Mouse (Mus musculus) splenic B cell, adult 2 months (primary cell): ENCODE results near the gene Ptgfrn.

Source experiments
- DNase-seq: peaks from one replicate; pipeline ENCODE4 v3.0.0-alpha.2; 2011; ENCODE audit warnings: low read depth, low spot score
- H3K27me3 ChIP-seq: 2 replicates; pipeline ENCODE4 v1.6.1; 2012; ENCODE audit warnings: mild to moderate bottlenecking, low read length, moderate library complexity, mixed read lengths; ENCODE audit not compliant: control insufficient read depth, poor library complexity, insufficient read depth, severe bottlenecking
- H3K36me3 ChIP-seq: 2 replicates; pipeline ENCODE4 v1.6.1; 2012; ENCODE audit warnings: mild to moderate bottlenecking, low read length, moderate library complexity, mixed read lengths; ENCODE audit not compliant: control insufficient read depth, poor library complexity, insufficient read depth, severe bottlenecking

Ptgfrn gene

GRCm38 (mm10) chr3:101077710-101078100 lies 32.4 kb downstream of the Ptgfrn start:
- Histone ChIP-seq H3K36me3 (no peaks in the 10 kb centered on the region), H3K27me3 (no peaks in the 10 kb centered on the region)
- DNase-seq: no peak

- no peaks in the 10 kb centered on the region for H3K27me3 ChIP-seq
- no peaks in the 10 kb centered on the region for H3K36me3 ChIP-seq
- no peak for DNase-seq
Observed at GRCm38 (mm10) chr3:101076966-101077709, 32.9 kb downstream of the Ptgfrn start.

- DNase-seq: no peak
- no peaks in the 10 kb centered on the region for H3K27me3 ChIP-seq
- no peaks in the 10 kb centered on the region for H3K36me3 ChIP-seq
Observed at GRCm38 (mm10) chr3:101075866-101076265, 34.2 kb downstream of the Ptgfrn start.

GRCm38 (mm10) chr3:101073384-101073783 lies 36.7 kb downstream of the Ptgfrn start:
- no peak for DNase-seq
- Histone ChIP-seq H3K27me3 (no peaks in the 10 kb centered on the region), H3K36me3 (no peaks in the 10 kb centered on the region)

DNA sequence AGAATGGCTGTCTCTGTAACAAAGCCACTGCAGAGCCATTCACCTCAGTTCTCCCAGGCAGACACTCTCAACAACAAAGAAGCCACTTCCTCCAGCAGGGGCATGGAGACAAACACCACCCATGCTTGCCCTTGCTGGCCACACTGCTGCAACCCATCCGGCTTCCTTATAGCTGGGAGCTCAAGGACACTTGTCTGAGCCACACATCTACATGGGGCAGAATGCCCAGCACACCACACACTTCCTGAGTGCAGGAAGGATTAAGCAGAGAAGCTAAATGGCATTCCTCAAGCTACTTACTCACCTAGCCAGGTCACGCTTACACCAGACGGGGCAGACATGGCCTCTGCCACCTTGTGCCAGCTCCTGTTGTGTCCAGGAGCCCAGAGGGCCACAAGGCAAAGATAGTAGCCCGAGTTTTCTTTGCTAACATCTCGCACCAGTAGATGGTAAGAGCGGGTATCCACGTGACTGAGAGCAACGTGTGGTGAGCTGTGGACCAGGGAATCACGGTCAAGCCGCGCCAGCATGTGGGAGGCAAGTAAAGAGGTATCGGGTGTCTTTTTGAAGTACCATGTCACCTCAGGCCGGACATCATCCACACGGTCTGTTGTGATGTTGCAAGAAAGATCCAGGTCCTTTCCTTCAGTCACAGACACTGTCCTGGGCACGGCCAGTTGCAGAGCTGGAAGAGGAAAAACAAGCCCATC lies 37.4 kb downstream of the Ptgfrn start:
- no peaks in the 10 kb centered on the region for H3K36me3 ChIP-seq
- H3K27me3 ChIP-seq: no peaks in the 10 kb centered on the region
- no peak for DNase-seq

DNA sequence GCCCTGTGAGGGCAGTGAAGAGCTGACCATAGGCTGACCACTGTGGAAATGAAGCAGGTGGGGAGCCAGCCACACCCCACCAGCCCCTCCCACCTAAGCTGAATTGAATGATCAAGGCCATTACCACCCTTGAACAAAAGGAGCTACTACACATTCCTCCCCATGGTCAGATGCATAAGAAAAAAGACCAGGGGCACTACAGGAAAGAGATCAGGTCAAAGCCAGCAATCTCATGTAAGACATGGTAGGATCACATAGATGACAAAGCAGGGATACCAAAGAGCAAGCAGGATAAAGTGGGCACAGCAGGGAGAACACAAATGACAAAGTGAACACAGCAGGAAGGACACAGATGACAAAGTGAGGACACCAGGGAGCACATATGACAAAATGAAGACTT lies 38.5 kb downstream of the Ptgfrn start:
- no peak for DNase-seq
- Histone ChIP-seq H3K27me3 (no peaks in the 10 kb centered on the region), H3K36me3 (no peaks in the 10 kb centered on the region)

DNA sequence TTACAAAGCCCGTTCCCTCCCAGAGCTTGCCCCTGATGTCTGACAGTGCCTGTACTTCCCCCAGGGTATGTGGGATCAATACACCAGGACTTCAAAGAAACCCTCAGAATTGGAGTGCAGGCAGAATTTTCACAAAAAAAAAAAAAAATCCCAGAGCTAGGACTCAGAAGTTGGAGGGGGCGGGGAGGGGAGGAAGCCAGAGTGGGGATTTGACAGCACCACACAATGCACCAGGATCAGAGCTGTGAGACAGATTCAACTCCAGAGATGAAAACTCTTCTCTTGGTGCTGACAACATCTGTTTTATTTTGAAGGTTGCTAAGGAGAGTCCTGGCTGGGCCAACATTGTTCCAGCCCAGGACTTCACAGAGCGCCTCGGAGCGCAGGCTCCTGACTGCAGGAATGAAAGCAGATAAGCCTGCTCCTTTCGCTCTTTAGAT lies 39.3 kb downstream of the Ptgfrn start:
- H3K27me3 ChIP-seq: no peaks in the 10 kb centered on the region
- DNase-seq: no peak
- no peaks in the 10 kb centered on the region for H3K36me3 ChIP-seq

DNA sequence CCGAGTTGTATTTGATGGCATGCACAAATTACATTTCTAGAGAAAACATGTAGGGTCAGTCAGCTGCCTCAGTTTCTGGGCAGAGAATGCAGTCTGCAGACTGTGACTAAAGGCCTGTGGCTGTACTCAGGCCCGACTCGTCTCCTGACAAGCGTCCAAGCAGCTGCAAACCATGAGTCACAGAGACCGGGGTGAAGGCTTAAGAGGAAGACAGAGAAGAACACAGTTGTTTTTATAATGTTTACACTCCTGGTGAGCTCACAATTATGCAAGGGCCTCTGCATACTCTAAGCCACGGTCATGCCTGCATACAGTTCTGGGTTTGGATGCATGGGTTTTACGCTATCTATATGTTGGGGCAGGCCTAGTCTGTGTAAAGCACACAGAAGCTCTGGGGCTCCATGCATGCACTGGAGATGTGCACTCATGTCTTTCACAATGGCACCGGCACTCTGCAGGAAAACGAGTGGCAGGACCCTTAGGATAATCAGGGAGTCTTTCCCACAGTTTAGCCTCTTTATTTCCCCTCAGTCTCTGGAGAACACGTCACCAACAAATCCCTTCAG lies 39.8 kb downstream of the Ptgfrn start:
- H3K36me3 ChIP-seq: no peaks in the 10 kb centered on the region
- DNase-seq: no peak
- H3K27me3 ChIP-seq: no peaks in the 10 kb centered on the region

DNA sequence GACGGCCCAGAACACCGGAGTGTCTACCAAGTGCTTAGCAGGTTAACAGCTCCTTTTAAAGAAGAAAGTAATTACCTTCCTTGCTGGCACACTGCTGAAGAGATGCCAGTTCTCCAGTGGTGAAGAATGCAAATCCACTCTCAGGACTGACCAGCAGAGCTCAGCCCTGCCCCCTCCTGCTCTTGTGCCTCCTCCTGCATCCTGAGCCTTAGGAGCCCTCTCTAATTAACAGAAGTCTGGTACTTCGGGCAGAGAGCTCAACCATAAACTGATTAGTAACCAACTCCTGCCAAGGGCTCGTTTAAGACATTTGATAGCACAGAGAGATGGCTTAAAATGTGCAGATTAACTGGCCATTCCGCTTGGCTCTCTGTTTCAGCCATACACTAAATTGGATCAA lies 41.4 kb downstream of the Ptgfrn start:
- Histone ChIP-seq H3K36me3 (no peaks in the 10 kb centered on the region), H3K27me3 (no peaks in the 10 kb centered on the region)
- no peak for DNase-seq

DNA sequence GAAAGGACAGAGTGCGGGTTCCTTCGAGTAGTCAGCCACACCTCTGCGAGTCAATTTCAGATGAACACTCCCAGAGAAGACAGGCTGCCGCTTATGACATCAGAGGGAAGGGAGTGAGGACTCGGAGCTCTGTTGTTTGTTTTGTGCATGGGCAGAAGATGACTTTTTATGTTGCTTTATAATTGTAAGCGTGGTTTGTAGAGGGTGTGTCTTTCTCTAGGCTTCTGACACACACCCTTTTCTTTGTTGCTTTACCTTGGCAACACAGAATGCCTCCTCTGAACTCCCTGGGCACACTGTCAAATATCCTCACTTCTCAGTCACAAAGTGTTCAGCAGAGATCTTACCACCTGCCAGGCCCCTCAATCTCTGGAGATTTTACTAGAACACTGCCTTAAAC lies 43.9 kb downstream of the Ptgfrn start:
- no peak for DNase-seq
- Histone ChIP-seq H3K27me3 (no peaks in the 10 kb centered on the region), H3K36me3 (no peaks in the 10 kb centered on the region)

DNA sequence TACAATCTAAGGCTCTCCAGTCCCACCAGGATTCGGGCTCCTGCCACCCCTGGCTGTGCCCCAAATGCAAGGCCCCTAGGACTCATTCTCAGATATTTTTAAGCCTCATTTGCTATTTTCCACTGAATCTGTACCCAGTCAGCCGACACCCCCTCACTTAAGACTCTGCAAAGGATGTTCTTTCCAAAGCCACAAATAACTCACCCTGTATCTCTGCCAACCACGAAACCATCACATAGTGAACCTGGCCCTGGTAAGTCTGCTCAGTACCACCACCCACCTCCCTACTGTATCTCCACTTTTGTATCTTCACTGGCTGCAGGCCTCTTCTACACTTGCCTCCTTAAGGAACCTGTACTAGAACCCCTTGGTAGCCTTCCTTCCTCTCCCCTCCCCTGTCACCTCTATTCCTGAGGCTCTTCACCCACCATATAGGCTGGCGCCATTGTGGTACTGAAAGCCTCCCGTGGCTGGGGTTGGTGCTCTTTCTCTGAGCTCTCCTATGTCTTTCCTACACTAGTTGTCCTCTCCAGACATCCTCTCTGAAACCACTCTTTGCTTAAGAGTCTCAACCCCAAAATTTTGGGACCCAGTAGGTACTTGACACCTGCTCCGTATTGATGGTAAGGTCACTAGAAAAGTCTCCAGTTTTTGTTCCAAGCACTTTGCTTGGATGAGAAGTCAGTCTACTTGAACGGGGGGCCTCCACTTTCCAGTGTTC lies 48.1 kb downstream of the Ptgfrn start:
- H3K27me3 ChIP-seq: no peaks in the 10 kb centered on the region
- H3K36me3 ChIP-seq: no peaks in the 10 kb centered on the region
- no peak for DNase-seq

- DNase-seq: peak; percentile 20
- H3K27me3 ChIP-seq: no peaks in the 10 kb centered on the region
- H3K36me3 ChIP-seq: no peaks in the 10 kb centered on the region
Observed at GRCm38 (mm10) chr3:101059214-101059613, 50.9 kb downstream of the Ptgfrn start.

DNA sequence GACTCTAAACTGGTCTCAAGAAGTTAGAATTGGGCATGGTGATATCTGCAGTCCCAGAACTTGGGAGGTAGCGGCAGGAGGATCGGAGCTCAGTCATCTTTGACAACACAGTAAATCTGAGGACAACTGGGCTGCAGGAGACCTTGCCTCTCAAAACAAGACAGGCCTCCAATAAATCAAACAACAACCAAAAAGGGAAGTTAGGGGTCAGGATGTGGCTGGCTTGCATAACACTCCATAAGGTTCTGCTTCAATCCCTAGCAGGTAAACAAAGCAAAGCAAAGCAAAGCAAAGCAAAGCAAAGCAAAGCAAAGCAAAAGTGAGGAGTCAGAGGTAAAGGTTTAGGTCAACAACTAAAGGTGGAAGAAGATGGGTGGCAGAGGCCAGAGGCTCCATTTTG lies 51.9 kb downstream of the Ptgfrn start:
- no peaks in the 10 kb centered on the region for H3K27me3 ChIP-seq
- DNase-seq: peak; percentile 20
- H3K36me3 ChIP-seq: no peaks in the 10 kb centered on the region

GRCm38 (mm10) chr3:101055216-101055615 lies 54.9 kb downstream of the Ptgfrn start:
- no peaks in the 10 kb centered on the region for H3K36me3 ChIP-seq
- no peaks in the 10 kb centered on the region for H3K27me3 ChIP-seq
- peak; percentile 12 for DNase-seq

DNA sequence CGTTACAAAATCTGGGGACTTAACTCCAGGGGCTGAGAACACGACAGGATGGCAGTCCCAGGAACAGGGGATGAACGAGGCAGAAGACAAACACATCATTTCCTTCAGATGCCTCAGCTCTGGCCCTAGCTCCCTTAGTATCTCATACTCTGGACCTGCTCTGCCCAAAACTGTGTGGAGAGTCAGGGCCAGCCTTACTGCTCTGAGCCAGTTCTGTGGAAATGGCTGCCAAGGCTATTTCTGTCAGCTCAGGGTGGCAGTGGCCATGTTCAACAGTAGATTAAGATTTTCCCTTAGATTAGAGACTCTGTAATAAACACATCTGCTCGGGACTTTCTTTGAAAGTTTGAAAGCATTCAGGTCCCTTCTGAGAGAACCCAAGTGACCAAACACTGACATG lies 58.5 kb downstream of the Ptgfrn start:
- Histone ChIP-seq H3K27me3 (no peaks in the 10 kb centered on the region), H3K36me3 (no peaks in the 10 kb centered on the region)
- no peak for DNase-seq
